Mouse (Mus musculus) heart, postnatal 14 days (tissue): ENCODE results near the gene Ptpra. TPM values are rescaled to one million over a fixed set of nuclear protein-coding genes. Genes with fewer than 3 reads are reported as not detected.

Source experiments
- DNase-seq, 2 experiments: peaks; one replicate each; pipeline ENCODE4 v3.0.0; 2021 to 2022
- intact Hi-C: fragments of 180-260 bp; cut with DNase I; formaldehyde crosslinking; loops from one replicate; pipeline ENCODE4 v1.15.1; 2025
- total RNA-seq, 2 experiments: library from RNA; stranded (reverse); gene quantifications; 2 replicates each; pipeline ENCODE4 v1.2.3; 2021

Gene Ptpra
- total RNA-seq, 2 experiments from 2014 or later, result 61.8 to 63.8 TPM

DNA sequence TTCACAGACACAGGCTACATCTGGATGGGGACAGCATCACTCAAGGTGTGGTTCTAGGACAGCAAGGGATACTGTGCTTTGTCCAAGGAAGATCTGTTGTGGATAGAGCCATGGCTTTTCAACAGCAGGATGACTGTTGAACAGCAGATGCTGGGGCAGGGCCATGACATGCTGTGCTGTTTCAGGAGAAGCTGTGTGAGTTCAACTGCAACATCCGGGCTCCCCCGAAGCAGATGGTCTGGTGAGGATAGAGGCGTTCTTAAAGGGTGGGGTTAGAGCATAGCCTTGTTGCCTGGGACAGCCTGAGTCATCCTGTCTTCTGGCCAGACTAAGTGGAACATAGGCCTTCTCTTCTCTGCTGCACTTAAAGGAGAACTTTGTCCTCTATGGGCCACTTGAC is 11.2 kb upstream of the Ptpra start:
- intact Hi-C loops, result no loop called here
- DNase-seq, result peak in 1 of 2 experiments; percentile 15

DNA sequence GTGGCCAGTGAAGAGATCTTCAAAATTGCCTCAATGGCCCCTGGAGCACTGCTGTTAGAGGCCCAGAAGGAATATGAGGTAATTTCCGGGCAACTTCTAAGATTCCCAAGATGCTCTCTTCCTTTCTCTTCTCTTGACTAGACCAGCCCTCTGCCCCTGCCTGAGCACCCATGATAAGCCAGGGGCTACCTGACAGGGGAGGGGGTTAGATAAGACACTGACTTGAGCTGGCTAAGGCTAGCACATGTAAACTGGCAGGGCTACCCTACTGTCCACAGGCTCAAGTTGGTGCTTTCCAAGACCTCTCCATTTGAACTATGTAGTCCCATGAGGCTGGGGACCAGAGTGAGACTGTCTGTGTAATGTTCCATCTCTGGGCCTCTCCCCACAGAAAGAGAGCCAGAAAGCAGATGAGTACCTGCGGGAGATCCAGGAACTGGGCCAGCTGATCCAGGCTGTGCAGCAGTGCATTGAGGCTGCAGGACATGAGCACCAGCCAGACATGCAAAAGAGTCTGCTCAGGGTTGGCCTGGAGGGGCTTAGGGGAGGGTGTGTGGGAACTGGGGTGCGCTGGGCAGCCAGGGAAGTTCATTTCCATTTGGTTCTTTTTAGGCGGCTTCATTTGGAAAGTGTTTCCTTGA is 10.1 kb upstream of the Ptpra start:
- intact Hi-C loops, result no loop called here
- DNase-seq, result no peak

DNA sequence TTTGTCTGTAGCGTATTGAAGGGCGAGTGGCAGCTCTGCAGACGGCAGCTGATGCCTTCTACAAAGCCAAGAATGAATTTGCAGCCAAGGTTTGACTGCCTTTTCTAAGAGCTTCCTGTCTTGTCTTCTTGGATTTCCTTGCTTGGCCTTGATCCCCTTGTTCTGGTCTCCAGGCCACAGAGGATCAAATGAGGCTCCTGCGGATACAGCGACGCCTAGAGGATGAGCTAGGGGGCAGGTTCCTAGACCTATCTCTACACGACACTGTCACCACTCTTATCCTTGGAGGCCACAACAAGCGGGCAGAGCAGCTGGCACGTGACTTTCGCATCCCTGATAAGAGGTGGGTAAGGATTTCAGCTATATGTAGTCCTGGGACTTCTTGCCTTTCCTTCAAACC is 7.9 kb upstream of the Ptpra start:
- no peak for DNase-seq
- intact Hi-C loops, result no loop called here

DNA sequence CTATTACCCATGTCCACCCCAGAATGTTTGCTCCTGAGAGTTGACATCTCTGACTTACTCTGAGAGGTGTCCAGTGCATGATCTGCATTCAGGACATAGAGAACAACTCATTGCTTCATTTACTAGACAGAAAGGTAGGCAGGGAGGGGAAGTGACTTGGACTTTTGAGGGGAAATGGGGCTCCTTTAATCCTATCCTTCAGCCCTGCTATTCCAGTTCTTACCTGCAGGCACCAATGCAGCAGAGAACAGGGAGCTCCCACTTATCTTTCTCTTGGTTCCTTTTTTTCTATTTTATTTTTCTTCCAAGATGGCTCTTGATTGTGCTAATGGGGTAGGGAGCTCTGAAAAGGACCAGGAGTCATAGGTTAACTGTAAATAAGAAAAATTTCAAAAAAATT is 1.6 kb upstream of the Ptpra start:
- intact Hi-C loops, result no loop called here
- DNase-seq, result no peak

DNA sequence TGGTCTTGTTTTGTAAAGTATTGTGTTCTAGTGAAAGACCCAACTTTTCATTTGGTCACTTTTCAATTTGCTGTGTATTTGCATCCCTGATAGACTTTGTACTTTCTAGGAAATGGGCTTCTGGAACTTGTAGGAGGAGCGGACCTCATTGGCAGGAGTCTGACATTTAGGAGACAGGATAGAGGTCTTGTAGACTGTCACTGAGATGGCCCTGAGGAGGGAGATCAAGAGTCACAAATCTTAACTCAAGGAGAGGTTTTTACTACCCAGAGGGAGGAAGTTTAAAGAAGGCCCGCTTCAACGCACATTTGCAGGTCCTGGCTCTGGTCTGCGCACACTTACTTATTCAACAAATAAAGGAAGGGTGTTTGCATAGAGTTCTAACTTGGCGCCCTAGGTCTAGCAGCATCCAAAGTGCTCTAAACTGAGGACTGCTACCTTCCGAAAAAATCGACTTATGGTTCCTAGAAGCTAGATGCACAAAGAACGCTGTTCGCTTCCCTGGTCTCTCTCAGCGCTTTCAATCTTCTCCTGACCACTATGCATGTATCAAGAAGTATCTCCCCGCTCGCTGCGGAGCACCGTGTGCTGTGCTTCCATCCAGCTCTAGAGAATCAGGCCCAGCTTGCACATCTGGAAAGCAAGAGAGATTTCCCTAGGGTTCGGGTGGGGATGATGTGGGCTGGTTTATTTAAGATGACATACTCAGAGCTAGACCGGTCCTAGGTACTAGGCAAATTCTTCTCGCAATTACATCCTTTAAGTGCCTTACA is 871 bp upstream of the Ptpra start:
- DNase-seq, result peak in 1 of 2 experiments; percentile 9
- intact Hi-C loops, result no loop called here

DNA sequence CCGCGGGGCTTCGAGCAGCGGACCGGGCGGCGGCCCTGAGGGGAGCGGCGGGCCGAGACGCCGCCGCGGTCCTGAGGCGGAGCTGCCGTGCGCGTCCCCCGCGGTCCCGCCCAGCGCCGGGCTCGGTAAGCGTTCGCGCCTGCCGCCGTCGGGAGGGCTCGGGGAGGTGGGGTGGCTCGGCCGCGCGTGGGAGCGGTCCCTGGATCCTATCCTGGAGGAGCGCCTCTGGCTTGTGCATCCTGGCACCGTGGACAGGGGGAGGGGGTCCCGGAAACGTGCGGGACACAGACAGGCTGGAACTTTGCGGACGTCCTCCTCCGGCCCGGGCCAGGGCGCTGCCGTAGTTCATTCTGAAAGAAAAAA is 337 bp downstream of the Ptpra start:
- intact Hi-C loops, result loop anchor here (5.0 kb wide), 1 partner anchor 42 kb away; no protein-coding TSS in a partner anchor
- peak; percentile 79 to 84 for DNase-seq

DNA sequence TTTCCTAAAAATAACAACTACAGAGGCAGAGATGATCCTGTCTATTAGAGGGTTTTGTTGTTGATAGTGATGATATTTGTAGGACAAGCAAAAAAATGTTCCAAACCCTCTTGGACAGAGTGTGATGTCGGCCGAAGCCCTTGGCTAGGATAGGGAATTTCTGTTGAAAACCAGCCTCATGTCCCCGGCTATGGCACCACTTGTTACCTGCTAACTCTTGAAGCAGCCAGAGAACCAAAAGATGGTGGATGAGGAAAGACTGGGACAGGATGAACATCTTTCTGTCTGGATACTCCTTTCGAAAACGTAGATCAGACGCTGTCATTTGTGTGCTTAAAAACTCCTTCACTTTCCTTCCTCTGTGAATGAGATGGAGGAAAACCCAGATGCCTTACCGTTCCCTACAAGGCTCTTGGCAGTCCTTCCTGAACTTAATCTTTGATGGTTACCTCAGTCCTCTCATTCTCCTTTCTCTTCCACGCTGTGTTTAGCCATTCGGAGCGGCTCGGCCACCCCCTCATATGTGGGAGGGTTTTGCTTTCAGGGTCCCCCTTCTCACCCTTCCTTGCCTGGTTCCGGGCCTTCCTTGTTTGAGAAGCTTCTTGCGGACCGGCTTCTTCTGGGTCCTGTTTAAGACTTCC is 1.1 kb downstream of the Ptpra start:
- peak in 1 of 2 experiments; percentile 5 for DNase-seq
- intact Hi-C loops, result loop anchor here (5.0 kb wide), 1 partner anchor 41 kb away; no protein-coding TSS in a partner anchor

DNA sequence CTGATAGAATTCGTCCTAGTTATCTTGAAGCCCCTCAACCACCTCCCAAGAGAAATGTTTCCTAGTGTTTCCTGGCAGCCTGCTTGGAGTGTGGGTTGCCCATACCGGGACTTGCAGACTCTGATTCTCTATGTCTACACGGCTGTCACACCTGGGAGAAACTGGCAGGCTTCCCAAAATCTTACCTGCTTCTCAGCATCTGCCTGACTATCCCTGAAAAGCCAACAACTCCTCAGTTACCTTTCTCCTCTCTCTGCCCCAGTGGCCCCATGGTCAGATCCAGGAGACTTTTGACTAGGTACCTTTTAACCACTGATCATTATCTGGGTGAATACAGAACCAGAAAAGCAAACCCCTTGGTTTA is 1.6 kb downstream of the Ptpra start:
- DNase-seq, result no peak
- intact Hi-C loops, result loop anchor here (5.0 kb wide), 1 partner anchor 41 kb away; no protein-coding TSS in a partner anchor

DNA sequence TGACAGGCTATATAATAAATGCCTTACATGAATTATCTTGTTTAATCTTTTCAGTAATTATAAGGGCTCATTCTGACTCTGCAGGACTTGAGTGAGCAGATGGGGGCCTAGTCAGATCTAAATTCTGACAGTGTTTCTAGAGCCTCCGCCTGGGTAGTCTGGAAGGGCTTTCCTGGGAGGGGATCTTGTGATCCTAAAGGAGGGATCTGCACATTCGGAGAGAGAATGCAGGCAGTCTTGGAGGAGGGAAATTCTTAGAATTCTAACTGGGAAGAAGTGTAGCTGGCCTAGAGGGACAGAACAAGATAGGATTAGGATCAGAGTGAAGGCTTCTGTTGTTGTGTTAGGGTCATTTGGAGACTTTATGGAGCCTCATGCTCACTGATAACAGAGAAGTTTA is 2.2 kb downstream of the Ptpra start:
- intact Hi-C loops, result loop anchor here (5.0 kb wide), 1 partner anchor 40 kb away; no protein-coding TSS in a partner anchor

DNA sequence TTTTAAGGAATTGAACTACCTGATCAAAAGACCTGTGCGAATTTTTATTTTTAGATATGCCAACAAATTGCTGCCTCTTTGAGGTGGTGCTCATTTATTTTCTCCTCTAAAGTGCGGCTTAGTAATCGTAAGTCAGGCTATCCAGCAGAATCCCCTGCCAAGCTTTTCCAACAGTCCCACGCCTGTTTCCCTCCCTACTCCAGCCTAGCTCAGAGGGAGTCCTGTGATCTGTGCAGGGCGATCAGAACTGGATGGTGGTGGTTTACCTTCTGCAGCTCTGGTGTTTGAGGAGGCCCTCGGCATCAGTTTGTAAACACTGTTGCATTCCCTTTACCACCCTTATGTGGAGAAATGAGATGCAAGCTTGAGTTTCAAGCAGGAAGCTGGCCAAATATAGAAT is 3.3 kb downstream of the Ptpra start:
- intact Hi-C loops, result loop anchor here (5.0 kb wide), 1 partner anchor 39 kb away; no protein-coding TSS in a partner anchor

More for the DNA sequence above, 2.2 kb downstream of the Ptpra start:
- DNase-seq, result no peak

DNA sequence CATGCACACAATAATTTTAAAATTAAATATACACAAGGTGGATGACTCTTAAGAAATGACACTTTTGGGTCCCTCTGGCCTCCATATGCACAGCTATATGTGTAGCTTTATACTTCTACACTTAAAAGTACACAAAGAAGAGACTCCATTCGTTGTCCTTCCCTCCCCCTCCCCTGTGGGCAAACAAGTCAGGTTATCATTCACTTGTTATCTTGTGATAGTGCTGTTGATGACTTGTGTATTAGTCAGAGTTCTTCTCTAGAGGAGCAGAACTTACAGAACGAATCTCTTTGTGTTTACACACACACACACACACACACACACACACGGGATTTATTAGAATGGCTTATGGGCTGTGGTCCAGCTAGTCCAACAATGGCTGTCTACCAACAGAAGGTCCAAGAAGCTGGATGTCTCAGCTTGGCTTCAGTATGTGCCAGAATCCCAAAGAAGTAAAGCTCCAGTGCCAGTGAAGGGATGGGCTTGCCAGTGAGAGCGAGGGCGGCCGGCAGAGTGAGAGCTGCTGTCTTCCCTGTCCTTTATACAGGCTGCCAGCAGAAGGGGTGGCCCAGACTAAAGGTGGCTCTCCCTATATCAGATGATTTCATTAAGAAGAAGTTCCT is 4.8 kb downstream of the Ptpra start:
- intact Hi-C loops, result loop anchor here (5.0 kb wide), 1 partner anchor 37 kb away; no protein-coding TSS in a partner anchor
- peak in 1 of 2 experiments; percentile 14 for DNase-seq

More for the DNA sequence above, 3.3 kb downstream of the Ptpra start:
- peak in 1 of 2 experiments; percentile 21 for DNase-seq

DNA sequence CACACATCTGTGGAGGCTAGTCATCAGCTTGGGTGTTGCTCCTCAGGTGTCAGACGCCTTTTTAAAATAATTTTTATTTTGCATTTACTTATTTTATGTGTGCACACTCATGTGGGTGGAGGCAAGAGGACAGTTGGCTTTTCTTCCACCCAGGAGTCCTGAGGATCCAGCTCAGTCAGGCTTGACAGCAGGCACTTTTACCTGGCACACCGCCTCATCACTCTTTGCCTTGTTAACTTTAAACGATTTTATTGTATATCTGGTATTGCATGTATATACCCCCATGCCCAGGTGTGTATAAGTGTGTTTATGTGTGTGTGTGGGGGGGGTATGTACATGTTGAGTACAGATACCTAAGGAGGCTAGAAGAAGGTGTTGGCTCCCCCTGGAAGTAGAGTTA is 7.8 kb downstream of the Ptpra start:
- no peak for DNase-seq
- intact Hi-C loops, result no loop called here

DNA sequence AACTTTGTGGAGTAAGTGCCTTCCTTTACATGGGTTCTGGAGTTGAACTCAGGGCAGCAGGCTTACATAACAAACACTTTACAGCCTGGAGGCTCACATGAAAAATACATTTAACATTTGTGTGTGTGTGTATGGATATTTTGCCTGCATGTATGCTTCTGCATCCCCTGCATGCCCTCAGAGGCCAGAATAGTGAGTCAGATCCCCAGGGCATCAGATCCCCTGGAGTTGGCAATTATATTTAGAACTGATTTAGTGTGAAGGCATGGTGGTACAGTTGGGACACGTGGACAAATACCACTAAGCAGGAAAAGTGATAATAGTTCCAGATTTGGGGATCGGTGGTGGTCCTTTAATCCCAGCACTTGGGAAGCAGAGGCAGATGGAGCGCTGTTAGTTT is 9.5 kb downstream of the Ptpra start:
- DNase-seq, result no peak
- intact Hi-C loops, result no loop called here

DNA sequence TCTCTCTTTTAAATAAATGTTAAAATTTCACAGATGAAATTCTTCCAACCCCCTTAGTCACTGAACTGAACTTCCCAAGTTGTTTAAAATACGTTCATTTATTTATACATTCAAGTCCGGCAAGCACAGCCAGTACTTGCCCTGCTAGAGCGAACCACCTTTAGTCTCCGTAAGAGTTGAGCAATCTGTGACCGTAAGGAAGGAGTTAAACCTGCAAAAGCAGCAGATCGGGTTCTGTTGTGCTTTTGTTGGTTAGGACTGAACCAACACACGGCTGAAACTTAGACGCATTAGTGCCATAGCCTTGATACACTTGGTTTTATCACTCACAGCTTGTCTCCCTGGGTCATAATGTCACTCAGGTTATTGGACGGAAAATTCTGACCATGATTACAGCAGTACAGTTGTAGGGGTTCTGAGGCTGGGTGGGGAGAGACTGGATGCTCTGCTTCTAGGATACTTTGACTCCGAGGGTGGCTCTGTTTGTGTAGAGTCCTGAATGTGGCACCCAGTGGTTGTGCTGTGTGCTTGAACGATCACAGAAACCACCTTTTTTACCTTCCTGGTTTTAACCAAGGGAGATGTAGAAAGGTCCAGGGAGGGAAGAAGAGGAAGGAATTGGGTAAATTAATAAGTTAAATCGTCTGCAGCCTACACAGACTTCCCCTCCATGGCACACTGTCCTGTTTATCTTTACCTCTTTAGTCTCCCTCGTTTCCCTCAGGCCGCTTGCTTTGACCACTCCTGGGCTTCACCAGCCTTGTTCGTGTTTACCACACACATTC is 11.4 kb downstream of the Ptpra start:
- DNase-seq, result no peak
- intact Hi-C loops, result no loop called here

DNA sequence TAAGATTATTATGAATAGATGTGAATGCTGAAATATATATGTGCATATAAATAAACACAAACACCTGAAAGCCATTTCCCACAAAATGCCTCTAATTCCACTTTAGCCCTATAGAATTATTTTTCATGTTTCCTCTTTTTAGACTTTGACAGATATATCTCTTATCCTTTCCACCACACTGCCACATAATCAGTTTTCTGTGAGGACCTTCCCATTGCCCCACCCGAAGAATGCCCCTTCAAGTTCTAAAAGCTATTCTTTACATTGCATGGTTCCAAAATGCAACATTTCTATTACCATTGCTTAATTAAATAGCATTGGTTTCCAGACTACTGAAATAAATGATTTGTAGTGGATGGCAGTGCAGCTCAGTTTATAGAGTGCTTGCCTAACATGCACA is 16.4 kb downstream of the Ptpra start:
- DNase-seq, result no peak
- intact Hi-C loops, result no loop called here

DNA sequence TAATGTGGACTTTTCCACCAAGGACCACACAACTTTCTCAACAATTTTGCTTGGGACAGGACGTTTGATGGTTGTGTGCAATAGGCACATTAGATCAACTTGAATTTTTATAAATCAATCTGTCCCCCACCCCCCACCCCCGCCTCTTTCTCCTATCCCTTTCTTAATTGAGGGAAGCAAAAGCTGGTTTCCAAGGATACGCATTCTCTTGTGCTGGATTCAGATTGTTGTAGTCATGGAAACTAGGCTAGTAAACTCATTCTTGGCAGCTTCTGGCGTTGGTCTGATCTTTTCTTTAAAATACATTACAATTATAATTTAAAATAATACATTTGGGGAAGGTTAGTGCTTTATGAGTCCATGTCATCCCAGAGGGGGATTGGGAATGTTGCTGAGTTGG is 19.3 kb downstream of the Ptpra start:
- DNase-seq, result no peak
- intact Hi-C loops, result no loop called here

DNA sequence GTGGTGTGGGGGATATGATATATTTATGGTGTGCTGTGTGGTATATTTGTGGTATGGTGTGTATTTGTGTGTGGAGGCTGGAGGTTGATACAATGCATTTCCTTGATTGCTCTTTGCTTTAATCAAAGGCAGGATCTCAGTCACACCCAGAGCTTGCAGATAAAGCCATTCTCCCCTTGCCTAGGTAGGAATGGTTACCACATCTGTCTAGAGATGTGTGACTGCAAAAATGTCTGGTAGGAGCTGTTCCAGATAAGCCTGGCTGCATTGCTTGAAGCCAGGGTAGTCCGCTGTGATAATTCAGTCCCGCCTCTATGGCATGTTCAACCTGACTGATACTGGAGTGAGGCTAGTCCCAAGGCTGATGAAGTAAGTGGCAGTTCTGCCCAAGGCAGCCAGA is 19.9 kb downstream of the Ptpra start:
- intact Hi-C loops, result no loop called here
- DNase-seq, result no peak

DNA sequence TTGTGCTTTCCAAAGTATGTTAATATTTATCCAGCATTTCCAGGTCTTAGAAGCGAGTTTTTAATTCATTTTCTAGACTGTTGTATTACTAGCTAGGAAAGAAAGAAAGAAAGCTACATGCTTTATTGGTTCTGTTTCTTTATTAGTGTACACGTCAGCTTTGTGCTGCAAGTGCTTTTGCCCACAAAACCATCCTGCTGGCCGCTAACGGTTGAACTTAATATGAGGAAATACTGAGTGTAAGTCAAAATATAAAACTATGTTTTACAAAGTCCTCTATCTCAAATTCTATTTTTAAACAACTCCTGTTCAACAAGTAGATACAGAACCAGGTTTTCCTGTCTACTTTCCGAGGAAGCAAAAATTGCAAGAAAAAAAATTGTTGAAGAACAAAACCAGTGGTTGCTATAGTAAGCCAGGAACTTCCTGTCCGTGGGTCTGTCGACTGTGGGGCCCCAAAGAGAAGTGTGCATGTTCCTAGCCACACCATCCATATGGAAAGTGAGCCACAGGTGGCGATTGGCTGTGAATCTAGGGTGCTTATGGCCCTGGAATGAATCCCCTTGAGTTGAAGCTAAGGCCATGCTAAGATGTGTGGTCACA is 22.9 kb downstream of the Ptpra start:
- DNase-seq, result no peak
- intact Hi-C loops, result no loop called here

DNA sequence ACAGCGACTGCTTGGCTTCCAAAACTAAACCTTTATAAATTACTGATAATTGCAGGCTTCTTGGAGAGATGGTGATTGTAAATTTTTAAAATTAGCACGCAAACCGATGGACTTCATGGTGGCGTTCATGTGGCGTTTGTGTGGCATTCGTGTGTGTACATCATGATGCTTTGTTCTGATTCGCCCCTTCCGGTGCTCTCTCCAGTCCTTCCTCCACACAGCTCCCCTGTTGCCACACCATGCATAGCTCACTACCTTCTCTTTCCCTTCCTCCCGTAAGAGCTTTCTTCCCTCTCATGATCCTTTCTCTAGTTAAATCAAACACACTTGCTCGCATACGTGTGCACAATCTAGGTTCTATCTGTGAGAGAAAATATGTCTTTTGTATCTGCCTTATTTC is 25.7 kb downstream of the Ptpra start:
- intact Hi-C loops, result no loop called here

More for the DNA sequence above, 25.7 kb downstream of the Ptpra start:
- DNase-seq, result no peak
